Mouse (Mus musculus): Measurements from ENCODE around the gene Fbxl16. TPM values are rescaled to one million over a fixed set of nuclear protein-coding genes. Genes with fewer than 3 reads are reported as not detected.
A peak's percentile ranks its signal among the peaks of the same experiment; 100 is the strongest.

The Fbxl16 gene
- 31.3 and 40.9 TPM in 2 replicates for polyA plus RNA-seq (2015; fragmentation: Nextera tagmentation; extraction: Ambion mirVana)

DNA sequence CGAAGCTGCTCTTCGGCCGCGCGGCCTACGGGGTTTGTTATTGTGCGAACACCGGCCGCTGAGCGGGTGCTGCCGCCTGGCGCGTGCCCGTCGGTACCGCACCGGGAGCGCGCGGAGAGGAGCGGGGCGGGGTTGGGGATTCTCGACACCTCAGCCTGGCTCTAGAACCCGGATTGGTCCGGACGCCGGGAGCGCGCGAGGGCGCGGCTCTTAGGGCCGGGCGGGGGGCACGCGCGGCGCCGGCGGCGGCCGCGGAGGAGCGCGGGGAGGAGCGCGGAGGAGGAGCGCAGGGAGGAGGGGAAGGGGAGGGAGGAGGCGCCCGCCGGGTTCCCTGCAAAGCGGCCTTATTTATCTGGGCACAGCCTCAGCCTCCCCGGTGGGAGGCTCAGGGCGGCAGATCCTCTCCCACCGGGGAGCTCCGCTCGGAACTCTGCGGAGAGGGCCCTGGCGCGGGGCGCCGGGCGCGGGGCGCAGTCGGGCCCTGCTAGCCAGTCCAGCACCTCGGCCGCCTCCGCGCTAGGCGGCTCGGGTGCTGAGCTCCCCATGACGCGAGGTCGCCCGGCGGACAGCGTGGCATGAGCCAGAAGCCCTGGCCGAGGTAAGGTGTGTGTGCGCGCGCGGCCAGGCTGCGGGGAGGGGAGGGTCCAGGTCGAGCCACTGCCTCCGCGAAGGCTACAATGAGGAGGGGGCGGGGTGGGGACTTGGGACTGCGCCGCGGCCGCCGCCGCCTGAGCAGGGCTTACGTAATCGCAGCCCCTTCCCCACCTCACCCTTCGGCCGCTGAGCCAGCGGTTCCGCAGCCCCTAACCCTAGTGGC, at the start of gene Fbxl16:
Fbxl16 (plus strand) TSS at position 297 of the 817 bp plus-strand sequence.
- H3K9me3 ChIP-seq (replicated peaks) = no peaks in the 10 kb centered on the region
- H3K4me1 ChIP-seq = peaks cover 50% of the 10 kb centered on the region
- ATAC-seq (ENCODE audit: low FRiP score) = peak; percentile 91
- H3K4me3 ChIP-seq (replicated peaks) = peak within 1 kb of the TSS; percentile 96
- peak within 1 kb of the TSS; percentile 97 for H3K9ac ChIP-seq (replicated peaks)
- H3K36me3 ChIP-seq = no peaks in the 10 kb centered on the region
- peak within 1 kb of the TSS; percentile 94 for H3K4me2 ChIP-seq
- WGBS = under 1% methylated on average over 64 of the region's 100 CpGs
- no peaks in the 10 kb centered on the region for H3K27me3 ChIP-seq (replicated peaks)
- peak within 1 kb of the TSS; percentile 98 for H3K27ac ChIP-seq (replicated peaks)

DNA sequence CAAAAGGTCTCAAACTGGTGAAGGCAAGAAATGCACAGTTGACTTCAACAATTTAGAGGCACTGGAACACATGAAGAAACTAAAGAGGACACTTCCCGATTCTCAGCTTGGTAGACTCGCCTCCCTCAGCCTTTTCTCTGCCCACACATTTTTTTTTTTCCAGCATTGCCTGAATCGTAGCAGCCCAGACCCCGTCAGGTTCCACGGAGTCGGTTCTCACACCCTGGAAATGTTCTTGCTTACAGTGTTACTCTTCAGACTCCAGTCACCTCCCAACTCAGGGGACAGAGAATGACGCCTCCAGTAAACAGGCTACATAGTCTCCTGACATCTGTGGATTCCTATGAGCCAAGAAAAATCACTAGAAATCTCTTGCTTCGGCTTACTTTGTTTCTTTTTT, 48.7 kb upstream of the Fbxl16 start:
- Histone ChIP-seq H3K27ac (replicated peaks) (no peak overlapping the region), H3K27me3 (replicated peaks) (no peaks in the 10 kb centered on the region), H3K9me3 (replicated peaks) (no peaks in the 10 kb centered on the region), H3K4me1 (no peaks in the 10 kb centered on the region), H3K4me3 (replicated peaks) (no peak overlapping the region), H3K36me3 (no peaks in the 10 kb centered on the region), H3K9ac (replicated peaks) (no peak overlapping the region), H3K4me2 (no peak overlapping the region)
- no peak for ATAC-seq (ENCODE audit: low FRiP score)
- WGBS = 78% methylated on average over 8 of the region's 8 CpGs

DNA sequence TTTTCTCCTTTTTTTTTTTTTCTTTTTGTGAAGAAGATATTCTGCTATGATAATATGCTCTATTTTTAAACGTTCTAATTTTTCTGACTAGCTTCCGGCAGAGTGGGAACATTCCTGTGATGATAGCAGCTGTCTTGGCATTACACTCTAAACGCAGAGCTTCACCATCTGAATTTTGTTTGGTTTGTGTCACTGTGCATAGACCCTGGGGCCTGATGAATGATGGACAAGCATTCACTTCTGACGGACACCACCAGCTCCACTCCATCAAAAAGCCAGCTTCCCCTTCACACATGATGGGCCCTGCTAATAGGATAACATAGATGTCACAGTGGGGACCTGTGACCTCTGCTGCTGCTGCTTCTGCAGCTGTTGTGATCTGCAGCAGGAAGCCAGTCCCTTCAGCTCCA, 47.3 kb upstream of the Fbxl16 start:
- no peak overlapping the region for H3K4me3 ChIP-seq (replicated peaks)
- peaks cover 6% of the 10 kb centered on the region for H3K27me3 ChIP-seq (replicated peaks)
- no peak for ATAC-seq (ENCODE audit: low FRiP score)
- no peaks in the 10 kb centered on the region for H3K9me3 ChIP-seq (replicated peaks)
- 65% methylated on average over 4 of the region's 4 CpGs for WGBS
- no peaks in the 10 kb centered on the region for H3K36me3 ChIP-seq
- no peak overlapping the region for H3K9ac ChIP-seq (replicated peaks)
- H3K4me2 ChIP-seq = no peak overlapping the region
- no peaks in the 10 kb centered on the region for H3K4me1 ChIP-seq
- no peak overlapping the region for H3K27ac ChIP-seq (replicated peaks)

DNA sequence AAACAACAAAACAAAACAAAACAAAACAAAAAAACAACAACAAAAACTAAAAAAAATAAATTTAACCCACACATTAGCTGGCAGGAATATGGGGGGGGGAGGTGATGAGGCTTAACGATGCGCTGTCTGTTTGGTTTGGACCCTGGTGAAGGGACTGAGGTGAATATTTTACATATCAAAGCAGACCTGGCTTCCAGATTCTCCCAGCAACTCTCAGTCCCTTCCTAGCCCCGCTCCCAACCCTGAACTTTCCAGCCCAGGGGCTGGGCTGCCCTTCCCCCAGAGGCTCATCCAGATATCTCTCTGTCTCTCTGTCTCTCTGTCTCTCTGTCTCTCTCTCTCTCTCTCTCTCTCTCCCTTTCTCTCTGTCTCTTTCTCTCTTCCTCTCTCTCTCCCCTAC, 46.3 kb upstream of the Fbxl16 start:
- Histone ChIP-seq H3K27ac (replicated peaks) (no peak overlapping the region), H3K9ac (replicated peaks) (no peak overlapping the region), H3K9me3 (replicated peaks) (no peaks in the 10 kb centered on the region), H3K4me3 (replicated peaks) (no peak overlapping the region), H3K27me3 (replicated peaks) (peaks cover 14% of the 10 kb centered on the region), H3K36me3 (no peaks in the 10 kb centered on the region), H3K4me2 (no peak overlapping the region), H3K4me1 (no peaks in the 10 kb centered on the region)
- no peak for ATAC-seq (ENCODE audit: low FRiP score)
- 36% methylated on average over 3 of the region's 3 CpGs for WGBS

DNA sequence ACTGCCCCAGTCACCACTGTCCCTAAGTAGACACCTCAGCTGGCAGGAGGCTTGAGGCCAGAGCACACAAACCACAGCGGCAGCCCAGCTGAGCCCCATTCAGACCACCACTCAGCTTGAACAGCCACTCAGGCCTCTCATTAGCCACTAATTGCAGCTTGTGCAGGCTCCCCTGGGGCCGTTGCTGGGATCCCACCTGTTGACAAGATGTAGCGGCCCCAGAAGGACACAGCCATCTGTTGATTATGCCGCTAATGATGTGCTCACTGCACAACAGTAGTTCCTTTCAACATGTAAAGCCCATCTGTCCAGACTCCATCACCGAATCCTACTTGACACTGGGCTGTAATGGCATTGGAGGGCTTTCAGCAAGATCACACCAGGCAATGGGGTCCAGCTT, 43.0 kb upstream of the Fbxl16 start:
- 25% methylated on average over 5 of the region's 5 CpGs for WGBS
- H3K27me3 ChIP-seq (replicated peaks) = peaks cover 28% of the 10 kb centered on the region
- no peak overlapping the region for H3K27ac ChIP-seq (replicated peaks)
- ATAC-seq (ENCODE audit: low FRiP score) = no peak
- no peaks in the 10 kb centered on the region for H3K9me3 ChIP-seq (replicated peaks)
- H3K4me3 ChIP-seq (replicated peaks) = no peak overlapping the region
- H3K9ac ChIP-seq (replicated peaks) = no peak overlapping the region
- H3K4me1 ChIP-seq = no peaks in the 10 kb centered on the region
- H3K4me2 ChIP-seq = no peak overlapping the region
- no peaks in the 10 kb centered on the region for H3K36me3 ChIP-seq

DNA sequence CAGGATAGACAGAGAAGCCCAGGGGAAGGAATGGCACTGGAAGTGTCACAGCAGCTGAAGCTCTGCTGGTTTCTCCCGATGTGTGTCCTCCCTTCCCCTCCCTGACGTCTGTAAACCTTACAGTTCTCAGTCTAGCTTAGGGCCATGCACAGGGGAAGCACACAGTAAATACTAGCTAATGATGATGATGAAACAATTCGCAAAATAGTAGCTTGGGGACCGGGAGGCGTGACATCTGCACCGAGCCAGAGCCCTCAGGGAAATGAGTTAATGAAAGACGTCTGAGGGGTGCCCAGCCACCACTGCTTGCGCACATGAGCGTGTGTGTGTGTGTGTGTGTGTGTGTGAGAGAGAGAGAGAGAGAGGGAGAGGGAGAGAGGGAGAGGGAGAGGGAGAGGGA, 39.6 kb upstream of the Fbxl16 start:
- ATAC-seq (ENCODE audit: low FRiP score) = no peak
- H3K27ac ChIP-seq (replicated peaks) = no peak overlapping the region
- no peak overlapping the region for H3K4me2 ChIP-seq
- no peak overlapping the region for H3K4me3 ChIP-seq (replicated peaks)
- no peak overlapping the region for H3K9ac ChIP-seq (replicated peaks)
- H3K4me1 ChIP-seq = peaks cover 10% of the 10 kb centered on the region
- H3K36me3 ChIP-seq = no peaks in the 10 kb centered on the region
- WGBS = 40% methylated on average over 9 of the region's 9 CpGs
- no peaks in the 10 kb centered on the region for H3K9me3 ChIP-seq (replicated peaks)
- peaks cover 28% of the 10 kb centered on the region for H3K27me3 ChIP-seq (replicated peaks)

DNA sequence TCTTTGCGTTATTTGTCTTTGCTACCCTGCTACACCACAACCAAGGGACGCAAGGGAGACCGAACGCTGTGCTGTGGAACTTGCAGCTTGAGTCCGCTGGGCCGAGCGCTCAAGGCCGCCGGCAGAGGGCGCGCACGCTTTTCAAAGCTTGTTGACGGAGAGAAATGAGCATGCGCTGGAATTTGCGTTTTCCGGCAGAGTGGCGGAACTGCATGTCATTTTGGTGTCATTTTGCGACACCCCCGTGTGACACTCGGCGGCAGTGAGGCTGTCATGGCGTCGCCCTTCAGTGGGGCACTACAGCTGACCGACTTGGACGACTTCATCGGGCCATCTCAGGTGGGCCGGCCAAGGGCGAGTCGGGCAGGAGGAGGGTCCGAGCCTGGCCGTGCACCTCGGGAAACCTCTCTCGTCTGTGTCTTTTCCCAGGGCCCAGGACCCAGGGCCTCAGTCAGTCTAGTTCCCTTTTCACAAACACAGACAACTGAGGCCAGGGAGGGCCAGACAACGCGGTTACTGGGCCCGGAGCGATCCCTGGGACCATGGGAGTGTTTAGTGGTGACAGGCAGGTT, 35.2 kb upstream of the Fbxl16 start, which contains the start of gene Narfl:
Narfl (plus strand) TSS at position 228 of the 572 bp plus-strand sequence.
- peak within 1 kb of the TSS; percentile 80 for H3K4me3 ChIP-seq (replicated peaks)
- ATAC-seq (ENCODE audit: low FRiP score) = peak; percentile 89
- peak within 1 kb of the TSS; percentile 73 for H3K4me2 ChIP-seq
- H3K27ac ChIP-seq (replicated peaks) = peak within 1 kb of the TSS; percentile 46; the same call in 1 of the 2 replicates
- H3K9me3 ChIP-seq (replicated peaks) = no peaks in the 10 kb centered on the region
- peak within 1 kb of the TSS; percentile 86 for H3K9ac ChIP-seq (replicated peaks)
- 0 out of 2 replicates have a peak, but pooled peaks cover 3% of the 10 kb centered on the region for H3K36me3 ChIP-seq
- under 1% methylated on average over 37 of the region's 37 CpGs for WGBS
- H3K27me3 ChIP-seq (replicated peaks) = peaks cover 6% of the 10 kb centered on the region; the same call in 1 of the 2 replicates
- peaks cover 21% of the 10 kb centered on the region for H3K4me1 ChIP-seq

DNA sequence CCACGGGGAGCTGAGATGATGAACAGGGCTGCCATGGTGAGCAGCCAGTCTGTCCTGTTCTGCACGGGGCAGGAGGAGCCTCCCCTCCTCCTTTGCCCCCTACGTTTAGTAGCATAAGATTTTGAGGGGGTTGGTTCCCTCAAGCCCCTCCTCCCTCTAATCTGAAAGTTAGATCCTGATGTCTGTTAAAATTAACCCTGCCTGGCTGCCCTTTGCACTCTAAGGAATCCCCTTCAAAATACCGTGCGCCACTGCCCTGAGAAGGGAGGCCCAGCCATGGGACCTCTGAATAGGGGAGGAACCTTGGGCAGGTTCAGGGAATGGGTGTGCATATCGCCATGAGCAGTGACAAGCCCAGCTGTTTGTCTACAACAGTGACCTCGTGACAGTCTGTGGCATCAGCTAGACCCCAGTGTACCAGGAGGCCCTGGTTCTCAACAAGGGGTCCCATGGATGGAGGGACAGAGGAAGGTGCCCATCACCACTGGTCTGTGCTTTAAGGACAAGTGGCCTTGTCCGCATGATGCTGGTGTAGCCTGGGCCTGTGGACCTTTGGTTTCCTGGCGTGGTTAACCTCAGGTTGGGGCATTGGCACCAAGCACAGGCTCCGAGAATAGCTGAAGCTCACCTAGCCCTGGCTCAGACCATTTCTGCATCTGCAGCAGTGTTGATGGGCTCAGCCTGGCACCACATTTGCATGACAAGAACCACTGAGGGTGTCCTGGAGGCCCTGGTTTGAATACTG, 33.4 kb upstream of the Fbxl16 start:
- no peak for ATAC-seq (ENCODE audit: low FRiP score)
- Histone ChIP-seq H3K4me1 (peaks cover 21% of the 10 kb centered on the region), H3K27ac (replicated peaks) (no peak overlapping the region), H3K4me3 (replicated peaks) (no peak overlapping the region), H3K9ac (replicated peaks) (no peak overlapping the region), H3K36me3 (0 out of 2 replicates have a peak, but pooled peaks cover 9% of the 10 kb centered on the region), H3K4me2 (no peak overlapping the region), H3K9me3 (replicated peaks) (no peaks in the 10 kb centered on the region), H3K27me3 (replicated peaks) (no peaks in the 10 kb centered on the region; the same call in 1 of the 2 replicates)
- 85% methylated on average over 10 of the region's 10 CpGs for WGBS

DNA sequence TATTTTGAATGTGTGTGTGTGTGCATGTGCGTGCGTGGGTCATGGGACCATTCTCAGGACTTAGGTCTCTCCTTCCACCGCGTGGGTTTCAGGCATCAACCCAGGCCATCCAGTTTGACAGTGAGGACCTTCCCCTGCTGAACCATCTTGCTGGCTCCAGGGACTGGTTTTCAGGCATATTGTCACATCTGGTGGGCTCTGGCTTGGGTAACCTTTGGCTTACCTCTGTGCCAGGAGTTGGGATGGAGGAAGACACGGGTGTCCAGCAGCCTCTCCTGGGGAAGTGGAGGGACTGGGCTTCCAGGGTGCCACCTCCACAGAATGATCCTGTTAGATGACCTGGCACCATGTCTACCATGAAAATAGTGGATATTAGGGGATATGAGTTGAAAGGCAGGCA, 30.9 kb upstream of the Fbxl16 start:
- Histone ChIP-seq H3K36me3 (peaks cover 34% of the 10 kb centered on the region), H3K4me3 (replicated peaks) (no peak overlapping the region), H3K27me3 (replicated peaks) (no peaks in the 10 kb centered on the region), H3K9me3 (replicated peaks) (no peaks in the 10 kb centered on the region), H3K4me1 (peaks cover 27% of the 10 kb centered on the region), H3K4me2 (no peak overlapping the region), H3K9ac (replicated peaks) (no peak overlapping the region), H3K27ac (replicated peaks) (no peak overlapping the region)
- ATAC-seq (ENCODE audit: low FRiP score) = no peak
- 94% methylated on average over 5 of the region's 5 CpGs for WGBS

DNA sequence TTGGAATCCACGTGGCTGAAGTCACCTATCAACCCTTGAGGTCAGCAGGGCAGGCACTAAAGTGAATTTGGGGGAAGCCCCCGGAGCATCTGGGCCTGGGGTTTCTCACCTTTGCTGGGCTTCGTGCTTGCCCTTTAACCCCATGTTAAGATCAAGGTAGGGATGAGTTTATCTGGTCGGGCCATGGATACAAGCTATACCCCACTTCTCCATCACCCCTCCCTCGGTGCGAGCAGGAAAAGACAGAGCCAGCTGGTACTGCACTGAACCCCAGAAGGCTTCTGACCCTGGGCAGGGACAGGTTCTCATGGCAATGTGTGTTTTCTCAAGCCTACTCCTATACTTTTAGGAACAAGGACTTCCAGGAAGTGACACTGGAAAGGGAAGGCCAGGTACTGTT, 27.5 kb upstream of the Fbxl16 start:
- no peak for ATAC-seq (ENCODE audit: low FRiP score)
- WGBS = 80% methylated on average over 6 of the region's 6 CpGs
- Histone ChIP-seq H3K9ac (replicated peaks) (no peak overlapping the region), H3K9me3 (replicated peaks) (no peaks in the 10 kb centered on the region), H3K36me3 (peaks cover 46% of the 10 kb centered on the region), H3K4me3 (replicated peaks) (no peak overlapping the region), H3K4me2 (no peak overlapping the region), H3K4me1 (peaks cover 32% of the 10 kb centered on the region), H3K27ac (replicated peaks) (no peak overlapping the region), H3K27me3 (replicated peaks) (no peaks in the 10 kb centered on the region)

DNA sequence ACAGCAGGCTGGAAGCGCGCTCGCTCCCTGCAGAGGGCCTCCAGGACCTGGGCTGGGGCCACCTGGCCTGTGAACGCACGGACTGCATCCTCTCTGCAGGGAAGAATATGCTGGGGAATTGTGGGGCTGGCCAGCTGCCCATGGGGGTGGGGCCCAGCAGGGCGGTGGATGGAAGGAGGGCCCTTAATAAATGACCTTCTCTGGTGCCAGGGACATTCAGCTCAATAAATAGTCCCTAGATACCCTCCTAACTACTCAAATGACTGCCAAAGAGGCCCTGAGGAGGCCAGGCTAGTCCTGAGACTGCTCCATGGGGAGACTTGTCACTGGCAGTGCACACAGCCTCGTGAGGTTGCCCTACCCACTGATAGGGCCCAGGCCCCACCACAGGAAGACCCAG, 25.8 kb upstream of the Fbxl16 start:
- ATAC-seq (ENCODE audit: low FRiP score) = no peak
- H3K4me2 ChIP-seq = peak overlapping the region; percentile 94
- no peaks in the 10 kb centered on the region for H3K9me3 ChIP-seq (replicated peaks)
- peak overlapping the region; percentile 3; the same call in 1 of the 2 replicates for H3K27ac ChIP-seq (replicated peaks)
- H3K4me3 ChIP-seq (replicated peaks) = no peak overlapping the region
- WGBS = 68% methylated on average over 7 of the region's 7 CpGs
- H3K27me3 ChIP-seq (replicated peaks) = no peaks in the 10 kb centered on the region
- H3K4me1 ChIP-seq = peaks cover 32% of the 10 kb centered on the region
- peaks cover 51% of the 10 kb centered on the region for H3K36me3 ChIP-seq
- 0 out of 2 replicates have a peak overlapping the region, but pooled peaks have one; percentile 2 for H3K9ac ChIP-seq (replicated peaks)

Data from neural tube, embryonic 15.5 days (tissue).